Mouse (Mus musculus) G1E (cell line): ENCODE measurements around the gene Gngt2.

Experiments
- CTCF ChIP-seq: IDR thresholded peaks from 2 replicates; pipeline ENCODE4 v1.5.1; 2012; ENCODE audit warnings: low read depth, low read length, inconsistent platforms, mixed read lengths
- GATA1 ChIP-seq: IDR thresholded peaks from 2 replicates; pipeline ENCODE4 v1.6.1; 2012; ENCODE audit warnings: borderline replicate concordance, low read length, inconsistent platforms, mixed read lengths
- TAL1 ChIP-seq: conservative IDR thresholded peaks from 2 replicates; pipeline ENCODE4 v1.6.1; 2012; ENCODE audit warnings: low read depth, low read length, inconsistent platforms, mixed read lengths

GRCm38 (mm10) chr11:95789451-95789891 lies 47.5 kb upstream of the Gngt2 start:
- TF ChIP-seq GATA1, result no peak
- TF ChIP-seq CTCF, result no peak
- TF ChIP-seq TAL1, result no peak
